Mouse (Mus musculus): ENCODE measurements around the gene Gm10135.

DNA sequence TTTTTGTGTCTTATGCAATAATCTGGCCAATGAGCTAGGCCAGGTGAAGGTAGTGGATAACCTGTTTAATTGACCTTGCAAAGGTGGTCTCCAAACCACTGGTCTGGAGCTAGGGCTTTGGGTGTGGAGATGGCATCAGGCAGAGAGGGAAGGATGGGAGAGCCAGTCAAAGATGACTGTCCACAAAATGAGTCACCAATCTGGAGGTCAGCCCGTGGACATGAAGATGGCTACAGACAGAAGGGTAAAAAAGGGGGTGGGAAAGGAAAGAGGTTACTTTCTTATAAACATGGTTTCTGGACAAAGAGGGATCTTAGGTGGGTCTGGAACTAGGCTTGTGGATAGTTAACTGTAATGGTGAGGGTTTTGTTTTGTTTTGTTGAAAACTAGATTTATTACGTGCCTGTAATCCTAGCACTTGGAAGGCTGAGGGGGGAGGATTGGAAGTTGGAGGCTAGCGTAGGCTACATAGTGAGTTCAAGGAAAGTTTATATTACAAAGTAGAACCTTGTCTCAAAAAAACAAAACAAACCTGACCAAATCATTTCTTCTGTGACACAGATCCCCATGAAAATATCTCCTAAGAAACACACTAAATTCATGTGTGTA is 20.4 kb downstream of the Gm10135 start:
- TF ChIP-seq POLR2A (IDR thresholded peaks at IDR 0.05; ENCODE audit: control insufficient read depth, low read depth, low read length) (no peak), CTCF (IDR thresholded peaks at IDR 0.05; ENCODE audit: control insufficient read depth, insufficient read depth, insufficient replicate concordance, low read depth, low read length) (no peak)

Data from testis, adult 2 months (tissue).